12 mouse cellular contexts compared by ENCODE assay signal in genomic region chr5:146954576-146954975, GRCm38 (mm10).
"Had no signal": no experiment of that assay in that cellular context is flagged by ENCODE, and none has a peak within 500 bp of the region (broad histone marks: within the 10 kb centered on the region; RNA-seq: fewer than 3 reads in every experiment).

No protein-coding gene starts in this region.

- ATAC-seq: midbrain, embryonic 13.5 days had no signal

- H3K9me3 ChIP-seq: limb, embryonic 15.5 days; midbrain, embryonic 13.5 days; neural tube, embryonic 15.5 days had no signal

- H3K4me2 ChIP-seq: limb, embryonic 15.5 days; midbrain, embryonic 13.5 days; neural tube, embryonic 15.5 days had no signal

- H3K9ac ChIP-seq: limb, embryonic 15.5 days; liver, embryonic 14.5 days; midbrain, embryonic 13.5 days; neural tube, embryonic 15.5 days had no signal

- H3K27ac ChIP-seq: limb, embryonic 15.5 days; liver, embryonic 14.5 days; midbrain, embryonic 13.5 days; neural tube, embryonic 15.5 days; stomach, postnatal 0 days had no signal

- H3K27me3 ChIP-seq: limb, embryonic 15.5 days; midbrain, embryonic 13.5 days; neural tube, embryonic 15.5 days had no signal

- DNase-seq: kidney, adult 18-20 months; layer of hippocampus, postnatal 36 days; lung, adult 18-20 months; right cerebral cortex, adult 18-20 months; right cerebral cortex, postnatal 25 days; thymus, postnatal 14 days had no signal

- H3K4me3 ChIP-seq: limb, embryonic 15.5 days; midbrain, embryonic 13.5 days; myocyte; neural tube, embryonic 15.5 days had no signal
